Mouse (Mus musculus) cerebellum, adult 2 months (tissue): Measurements from ENCODE around the gene Gas1.

Experiments
- CTCF ChIP-seq: fragments of 200-500 bp; IDR thresholded peaks from 2 replicates; pipeline ENCODE4 v1.5.1; 2011; ENCODE audit warnings: low read depth, mild to moderate bottlenecking, control low read depth, low read length, moderate library complexity, borderline replicate concordance; ENCODE audit not compliant: insufficient read depth
- POLR2A ChIP-seq: fragments of 200-500 bp; IDR thresholded peaks from 2 replicates; pipeline ENCODE4 v1.6.1; 2011; ENCODE audit warnings: low read length, control low read depth, borderline replicate concordance; ENCODE audit not compliant: insufficient read depth

DNA sequence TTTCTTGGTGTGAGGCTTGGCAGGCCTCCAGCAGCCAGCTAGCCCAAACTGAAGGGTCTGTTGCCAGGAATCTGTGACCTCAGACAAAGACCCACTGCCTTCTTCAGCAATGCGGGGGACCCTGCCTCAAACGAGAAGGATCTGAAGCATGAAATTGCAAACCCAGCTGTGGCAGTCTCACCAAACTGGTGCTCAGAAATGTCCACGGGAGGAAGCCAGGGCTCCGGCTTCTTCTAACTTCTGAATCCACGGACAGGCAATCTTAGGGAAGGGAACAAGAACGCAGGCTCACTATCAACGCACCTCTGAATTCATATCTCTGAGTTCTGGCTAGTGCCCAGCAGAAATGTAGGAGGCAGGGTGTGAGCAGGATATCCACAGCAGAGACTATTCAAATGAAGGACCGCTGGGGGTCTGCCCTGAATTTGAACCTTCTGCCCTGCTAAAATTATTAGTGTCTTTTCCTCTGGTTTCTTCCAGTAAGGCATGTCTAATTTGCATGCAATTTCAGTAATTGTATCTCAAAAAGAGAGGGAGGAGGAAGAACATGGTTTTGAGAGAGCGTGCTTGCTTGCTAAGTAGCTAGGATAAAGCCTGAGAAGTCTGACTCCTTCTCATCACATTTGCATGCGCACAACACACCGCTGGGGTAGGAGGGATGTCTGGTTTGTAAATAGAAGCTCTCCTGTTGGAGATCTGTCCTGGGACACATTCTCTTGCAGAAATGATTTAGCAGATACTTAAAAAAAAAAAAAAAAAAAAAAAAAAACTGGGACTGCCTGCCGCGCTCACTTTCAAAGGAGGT is 51.5 kb downstream of the Gas1 start:
- TF ChIP-seq CTCF (no peak), POLR2A (no peak)
